Mouse (Mus musculus) liver, embryonic 15.5 days (tissue): ENCODE measurements around the gene G0s2. TPM values are rescaled to one million over a fixed set of nuclear protein-coding genes. Genes with fewer than 3 reads are reported as not detected.

Source experiments
- ATAC-seq: fragments of 200-750 bp; cut with Nextera tagmentation; 2 replicates; pipeline ENCODE4 v1.8.0; 2017; ENCODE audit warnings: moderate number of reproducible peaks, mild to moderate bottlenecking, moderate library complexity; ENCODE audit not compliant: insufficient read depth
- H3K27ac ChIP-seq: fragments of 300-500 bp; sonication (generic); replicated peaks from 2 replicates; pipeline ENCODE4 v1.5.1; 2015; ENCODE audit warnings: mild to moderate bottlenecking, inconsistent platforms
- H3K27me3 ChIP-seq: fragments of 300-500 bp; sonication (generic); 2 replicates; pipeline ENCODE4 v1.6.1; 2015; ENCODE audit warnings: mild to moderate bottlenecking, inconsistent platforms
- H3K36me3 ChIP-seq: fragments of 300-500 bp; sonication (generic); replicated peaks from 2 replicates; pipeline ENCODE4 v1.6.1; 2015; ENCODE audit warnings: moderate library complexity, mild to moderate bottlenecking, inconsistent platforms
- H3K4me1 ChIP-seq: fragments of 300-500 bp; sonication (generic); replicated peaks from 2 replicates; pipeline ENCODE4 v1.6.1; 2015; ENCODE audit warnings: inconsistent platforms
- H3K4me2 ChIP-seq: fragments of 300-500 bp; sonication (generic); 2 replicates; pipeline ENCODE4 v1.6.1; 2015; ENCODE audit warnings: moderate library complexity, mild to moderate bottlenecking, inconsistent platforms
- H3K4me3 ChIP-seq: fragments of 300-500 bp; sonication (generic); replicated peaks from 2 replicates; pipeline ENCODE4 v1.5.1; 2015; ENCODE audit warnings: mild to moderate bottlenecking, inconsistent platforms
- H3K9ac ChIP-seq: fragments of 300-500 bp; sonication (generic); 2 replicates; pipeline ENCODE4 v1.6.1; 2015; ENCODE audit warnings: moderate library complexity, mild to moderate bottlenecking, inconsistent platforms
- H3K9me3 ChIP-seq: fragments of 300-500 bp; sonication (generic); replicated peaks from 2 replicates; pipeline ENCODE4 v1.6.1; 2016; ENCODE audit warnings: inconsistent platforms
- WGBS: fragments of 180-500 bp; shearing (Covaris S2); methylation state at CpG from one replicate; pipeline ENCODE4 v1.1.7; 2015; ENCODE audit warnings: mixed read lengths; ENCODE audit not compliant: insufficient replicate concordance; 5-methylcytosine and 5-hydroxymethylcytosine counted together
- polyA plus RNA-seq: library from polyadenylated mRNA; unstranded; fragments of >200 nt; fragmentation: Nextera tagmentation; extraction: Ambion mirVana; gene quantifications from 2 replicates; pipeline ENCODE4 v1.2.1, GENCODE M21; 2015

Gene G0s2
- polyA plus RNA-seq, 1 experiment from 2014 or later: 105 TPM

DNA sequence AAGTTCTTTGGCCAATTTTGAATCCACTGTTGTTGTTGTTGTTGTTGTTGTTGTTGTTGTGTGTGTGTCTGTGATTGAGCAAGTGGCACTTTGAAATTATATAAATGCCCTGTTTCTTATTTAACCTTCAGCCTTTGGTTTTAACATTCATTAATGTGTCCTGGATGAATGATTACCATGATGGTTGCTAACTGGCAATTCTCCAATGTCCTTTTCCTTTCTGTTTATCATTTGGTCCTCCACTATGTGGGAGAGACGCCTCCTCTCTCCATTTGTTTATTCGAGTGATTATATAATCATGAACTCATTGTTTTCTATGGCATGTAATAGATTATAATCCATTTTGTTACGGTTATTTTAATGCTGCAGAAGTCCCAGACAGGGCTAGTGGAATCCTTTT lies 42.5 kb downstream of the G0s2 start:
- H3K4me3 ChIP-seq: no peak overlapping the region
- no peak overlapping the region for H3K4me2 ChIP-seq
- no peaks in the 10 kb centered on the region for H3K9me3 ChIP-seq
- H3K27me3 ChIP-seq: no peaks in the 10 kb centered on the region
- no peak overlapping the region for H3K27ac ChIP-seq
- H3K4me1 ChIP-seq: peaks cover 7% of the 10 kb centered on the region; the same call in 1 of the 2 replicates
- no peak overlapping the region for H3K9ac ChIP-seq
- no peak for ATAC-seq
- no peaks in the 10 kb centered on the region for H3K36me3 ChIP-seq
- 43% methylated on average over 3 of the region's 3 CpGs for WGBS

DNA sequence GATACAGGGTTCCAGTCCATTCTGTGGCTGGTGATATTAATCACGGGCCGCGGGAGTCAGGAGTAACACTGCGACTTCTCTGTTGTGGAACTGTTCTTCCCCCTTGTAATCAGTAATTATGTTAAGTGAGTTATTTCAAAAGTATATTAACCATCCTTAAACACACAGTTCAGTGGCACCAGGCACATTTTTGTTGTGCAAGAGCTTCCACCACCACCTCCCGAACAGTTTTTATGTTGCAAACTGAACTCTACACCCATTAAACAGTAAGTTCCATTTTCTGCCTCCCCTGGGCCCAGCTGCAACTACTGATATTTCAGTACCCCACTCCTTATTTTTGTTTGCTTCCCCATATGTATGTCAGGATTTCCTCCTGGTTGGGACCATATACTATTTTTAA lies 43.4 kb downstream of the G0s2 start:
- Histone ChIP-seq H3K4me2 (no peak overlapping the region), H3K9me3 (no peaks in the 10 kb centered on the region), H3K27ac (no peak overlapping the region), H3K4me3 (no peak overlapping the region), H3K27me3 (no peaks in the 10 kb centered on the region), H3K4me1 (peaks cover 7% of the 10 kb centered on the region; the same call in 1 of the 2 replicates), H3K9ac (no peak overlapping the region), H3K36me3 (no peaks in the 10 kb centered on the region)
- WGBS: 74% methylated on average over 5 of the region's 5 CpGs
- ATAC-seq: no peak

DNA sequence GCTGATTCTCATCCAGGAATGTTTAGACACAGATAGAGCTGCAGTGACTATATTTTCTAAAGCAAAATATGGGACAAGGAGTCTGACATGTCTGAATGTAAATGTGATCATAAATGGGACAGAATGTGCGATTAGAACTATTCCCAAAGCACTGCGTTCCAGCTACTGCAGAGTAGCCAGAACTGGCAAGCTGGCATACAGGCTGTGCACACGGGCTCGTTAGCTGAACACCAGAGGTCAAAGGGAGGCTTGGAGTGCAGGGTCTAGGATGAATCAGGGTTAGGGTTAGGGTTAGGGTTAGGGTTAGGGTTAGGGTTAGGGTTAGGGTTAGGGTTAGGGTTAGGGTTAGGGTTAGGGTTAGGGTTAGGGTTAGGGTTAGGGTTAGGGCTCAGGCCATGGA lies 45.5 kb downstream of the G0s2 start:
- 62% methylated on average over 4 of the region's 4 CpGs for WGBS
- no peaks in the 10 kb centered on the region for H3K27me3 ChIP-seq
- no peak for ATAC-seq
- no peak overlapping the region for H3K9ac ChIP-seq
- H3K27ac ChIP-seq: no peak overlapping the region
- H3K9me3 ChIP-seq: no peaks in the 10 kb centered on the region
- peaks cover 7% of the 10 kb centered on the region; the same call in 1 of the 2 replicates for H3K4me1 ChIP-seq
- no peaks in the 10 kb centered on the region for H3K36me3 ChIP-seq
- H3K4me2 ChIP-seq: no peak overlapping the region
- H3K4me3 ChIP-seq: no peak overlapping the region

DNA sequence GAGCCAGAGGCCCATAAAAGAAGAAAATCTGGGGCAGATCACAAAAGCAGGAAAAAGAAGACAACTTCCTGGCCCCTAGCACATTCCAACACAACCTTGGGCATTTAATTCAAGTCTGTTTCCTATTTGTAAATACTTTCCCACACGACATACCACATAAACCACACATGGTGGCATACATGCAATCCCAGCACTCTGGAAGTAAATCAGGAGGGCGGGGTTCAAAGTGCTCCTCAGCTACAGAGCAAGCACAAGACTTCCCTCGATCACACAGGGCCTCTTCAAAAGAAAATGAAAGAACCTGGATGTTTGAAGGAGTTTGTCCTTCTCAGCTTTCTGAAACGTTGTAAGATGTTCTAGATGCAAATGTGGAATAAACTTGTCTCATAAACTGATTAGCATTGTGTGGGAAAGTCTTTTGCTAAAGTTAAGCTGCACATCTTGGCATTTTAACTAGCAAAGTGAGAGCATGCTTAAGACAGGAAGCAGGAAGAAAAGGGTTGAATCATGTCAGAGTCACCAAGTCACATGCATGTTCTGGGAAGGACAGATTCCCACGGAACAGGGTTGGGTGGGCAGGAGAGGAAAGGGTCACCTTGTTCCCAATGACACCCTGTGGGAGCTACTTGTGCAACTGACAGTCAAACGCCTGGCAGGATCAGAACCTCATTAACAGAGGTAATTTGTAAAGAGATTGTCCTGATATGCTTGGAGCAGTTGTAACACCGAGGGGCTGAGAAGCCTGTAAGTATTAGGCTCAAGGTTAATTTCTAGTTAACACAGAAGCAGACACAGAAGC lies 46.1 kb downstream of the G0s2 start:
- H3K9me3 ChIP-seq: no peaks in the 10 kb centered on the region
- H3K27ac ChIP-seq: no peak overlapping the region
- no peak for ATAC-seq
- no peak overlapping the region for H3K4me3 ChIP-seq
- H3K36me3 ChIP-seq: no peaks in the 10 kb centered on the region
- H3K27me3 ChIP-seq: no peaks in the 10 kb centered on the region
- H3K9ac ChIP-seq: no peak overlapping the region
- peaks cover 7% of the 10 kb centered on the region; the same call in 1 of the 2 replicates for H3K4me1 ChIP-seq
- 29% methylated on average over 7 of the region's 7 CpGs for WGBS
- H3K4me2 ChIP-seq: no peak overlapping the region

DNA sequence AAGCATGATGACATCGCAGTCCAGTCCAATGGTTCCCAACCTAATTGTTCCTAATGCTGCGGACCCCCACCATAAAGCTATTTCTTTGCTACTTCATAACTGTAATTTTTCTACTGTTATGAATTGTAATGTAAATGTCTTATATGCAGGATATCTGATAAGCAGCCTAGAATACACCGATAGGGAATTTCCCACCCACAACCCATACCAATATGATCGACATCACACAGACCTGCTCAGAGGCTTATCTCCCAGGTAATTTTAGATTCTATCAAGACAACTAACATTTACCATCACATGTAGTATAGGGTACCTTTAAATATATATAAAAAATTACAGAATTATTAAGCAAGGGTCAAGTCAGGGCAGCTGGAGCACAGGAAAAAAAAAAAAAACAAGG lies 46.9 kb downstream of the G0s2 start:
- Histone ChIP-seq H3K9ac (no peak overlapping the region), H3K36me3 (no peaks in the 10 kb centered on the region), H3K27ac (no peak overlapping the region), H3K4me3 (no peak overlapping the region), H3K4me2 (no peak overlapping the region), H3K9me3 (no peaks in the 10 kb centered on the region), H3K4me1 (peaks cover 7% of the 10 kb centered on the region; the same call in 1 of the 2 replicates), H3K27me3 (no peaks in the 10 kb centered on the region)
- 70% methylated on average over 4 of the region's 4 CpGs for whole genome bisulfite sequencing
- no peak for ATAC-seq

DNA sequence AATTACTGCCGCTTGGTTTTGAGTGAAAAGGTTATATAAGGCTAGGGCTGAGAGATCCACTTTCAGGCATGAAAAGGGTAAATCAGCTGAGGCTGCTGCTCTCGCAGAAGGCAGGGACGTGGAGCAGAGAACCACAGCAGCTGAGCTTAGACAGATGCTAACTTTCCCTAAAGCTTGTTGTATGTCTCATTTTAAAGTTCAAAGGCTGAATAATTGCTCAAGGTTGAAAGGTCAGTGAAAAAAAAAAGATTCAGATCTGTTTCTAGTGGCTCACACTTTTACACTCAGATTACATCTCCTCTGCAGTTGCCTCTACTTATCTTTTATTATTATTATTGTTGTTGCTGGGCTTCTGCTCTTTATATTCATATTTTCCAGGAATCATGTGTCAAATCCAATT lies 47.5 kb downstream of the G0s2 start:
- Histone ChIP-seq H3K9ac (no peak overlapping the region), H3K4me3 (no peak overlapping the region), H3K9me3 (no peaks in the 10 kb centered on the region), H3K4me1 (peaks cover 4% of the 10 kb centered on the region; the same call in 1 of the 2 replicates), H3K4me2 (no peak overlapping the region), H3K27me3 (no peaks in the 10 kb centered on the region), H3K36me3 (no peaks in the 10 kb centered on the region), H3K27ac (no peak overlapping the region)
- no peak for ATAC-seq
- WGBS: 57% methylated on average over 3 of the region's 3 CpGs

Other genes with a start within 250 kb of the G0s2 start
- 5.8 and 6.1 TPM in 2 replicates for gene Syt14, start 237.4 kb downstream of the G0s2 start, polyA plus RNA-seq
- gene Diexf, start 142.9 kb downstream of the G0s2 start, polyA plus RNA-seq: 1.8 and 2.7 TPM in 2 replicates
- gene Irf6, start 120.1 kb downstream of the G0s2 start, polyA plus RNA-seq: 2.4 and 2.6 TPM in 2 replicates
- 3.8 and 3.9 TPM in 2 replicates for gene A130010J15Rik, start 105.2 kb downstream of the G0s2 start, polyA plus RNA-seq
- gene Traf3ip3, start 71.5 kb downstream of the G0s2 start, polyA plus RNA-seq: 7.5 and 10.2 TPM in 2 replicates
- gene Lamb3, start 65.5 kb downstream of the G0s2 start, polyA plus RNA-seq: 0.63 and 0.75 TPM in 2 replicates
- 12.7 and 19.5 TPM in 2 replicates for gene Hsd11b1, start 9.1 kb downstream of the G0s2 start, polyA plus RNA-seq
- 0.31 and 0.41 TPM in 2 replicates for gene Camk1g, start 97.1 kb upstream of the G0s2 start, polyA plus RNA-seq